Mouse (Mus musculus) urinary bladder, adult 18-20 months (tissue): Measurements from ENCODE around the gene Cttnbp2nl.

Experiments used
- DNase-seq, 2 experiments: peaks; one replicate each; pipeline ENCODE4 v3.0.0; 2022; ENCODE audit warnings: low spot score in 2 of 2, mixed read lengths in 2 of 2

The Cttnbp2nl gene

GRCm38 (mm10) chr3:105014908-105015307, 38.0 kb downstream of the Cttnbp2nl start:
- no peak for DNase-seq

- DNase-seq: no peak
Measured at GRCm38 (mm10) chr3:105012696-105013313, 40.1 kb downstream of the Cttnbp2nl start.

- DNase-seq: no peak
Measured at GRCm38 (mm10) chr3:105011883-105012282, 41.1 kb downstream of the Cttnbp2nl start.

GRCm38 (mm10) chr3:105010681-105011339, 42.1 kb downstream of the Cttnbp2nl start:
- no peak for DNase-seq

GRCm38 (mm10) chr3:105008070-105008469, 44.9 kb downstream of the Cttnbp2nl start:
- no peak for DNase-seq

- DNase-seq: no peak
Measured at GRCm38 (mm10) chr3:105006101-105006500, 46.8 kb downstream of the Cttnbp2nl start.

- DNase-seq: no peak
Measured at GRCm38 (mm10) chr3:105005561-105006065, 47.3 kb downstream of the Cttnbp2nl start.

- no peak for DNase-seq
Measured at GRCm38 (mm10) chr3:105005011-105005410, 47.9 kb downstream of the Cttnbp2nl start.

GRCm38 (mm10) chr3:105003960-105004463, 48.9 kb downstream of the Cttnbp2nl start:
- DNase-seq: no peak

- DNase-seq: no peak
Measured at GRCm38 (mm10) chr3:105001374-105001773, 51.6 kb downstream of the Cttnbp2nl start.

GRCm38 (mm10) chr3:105000561-105000960, 52.4 kb downstream of the Cttnbp2nl start:
- no peak for DNase-seq

- no peak for DNase-seq
Measured at GRCm38 (mm10) chr3:104997563-104997962, 55.4 kb downstream of the Cttnbp2nl start.

GRCm38 (mm10) chr3:104995707-104996106, 57.2 kb downstream of the Cttnbp2nl start:
- no peak for DNase-seq

- DNase-seq: no peak
Measured at GRCm38 (mm10) chr3:104994415-104994841, 58.5 kb downstream of the Cttnbp2nl start.

- peak in 1 of 2 experiments; percentile 25 for DNase-seq
Measured at GRCm38 (mm10) chr3:104993800-104994199, 59.1 kb downstream of the Cttnbp2nl start.

- DNase-seq: peak; percentile 83
Measured at GRCm38 (mm10) chr3:104992709-104993388, 60.1 kb downstream of the Cttnbp2nl start.

GRCm38 (mm10) chr3:104991703-104992102, 61.2 kb downstream of the Cttnbp2nl start:
- DNase-seq: no peak

- DNase-seq: no peak
Measured at GRCm38 (mm10) chr3:104987884-104988283, 65.1 kb downstream of the Cttnbp2nl start.

- DNase-seq: no peak
Measured at GRCm38 (mm10) chr3:104979735-104980134, 73.2 kb downstream of the Cttnbp2nl start.

GRCm38 (mm10) chr3:104967548-104968300, 85.2 kb downstream of the Cttnbp2nl start:
- DNase-seq: peak; percentile 85 to 96

GRCm38 (mm10) chr3:104965991-104966554, 86.9 kb downstream of the Cttnbp2nl start:
- no peak for DNase-seq
